Mouse (Mus musculus) erythroid progenitor cell, adult 5-6 weeks (primary cell): Measurements from ENCODE around the gene Cngb1. TPM values are rescaled to one million over a fixed set of nuclear protein-coding genes. Genes with fewer than 3 reads are reported as not detected.
"Not testable (repeated sequence)": the region's sequence is repeated elsewhere in the genome, so short reads cannot be mapped to it uniquely, and the experiment has no call there.

Experiments
- ATAC-seq: replicated peaks from 2 replicates; pipeline ENCODE4 v1.8.0; 2016; ENCODE audit warnings: moderate number of reproducible peaks, mild to moderate bottlenecking, moderate TSS enrichment, inconsistent platforms; ENCODE audit not compliant: poor library complexity, low FRiP score, severe bottlenecking
- total RNA-seq, 2 experiments: library from RNA; stranded (forward) in 1 of 2; stranded (reverse) in 1 of 2; fragments of 150-400 nt in 1 of 2; fragments of 186-747, 209-891 nt in 1 of 2; gene quantifications; 2 replicates each; pipeline versions ENCODE4 v1.2.3 to v1.2.4; 2015 to 2017; ENCODE audit warnings: low replicate concordance in 2 of 2

Gene Cngb1
- total RNA-seq, 2 experiments from 2014 or later: not detected

DNA sequence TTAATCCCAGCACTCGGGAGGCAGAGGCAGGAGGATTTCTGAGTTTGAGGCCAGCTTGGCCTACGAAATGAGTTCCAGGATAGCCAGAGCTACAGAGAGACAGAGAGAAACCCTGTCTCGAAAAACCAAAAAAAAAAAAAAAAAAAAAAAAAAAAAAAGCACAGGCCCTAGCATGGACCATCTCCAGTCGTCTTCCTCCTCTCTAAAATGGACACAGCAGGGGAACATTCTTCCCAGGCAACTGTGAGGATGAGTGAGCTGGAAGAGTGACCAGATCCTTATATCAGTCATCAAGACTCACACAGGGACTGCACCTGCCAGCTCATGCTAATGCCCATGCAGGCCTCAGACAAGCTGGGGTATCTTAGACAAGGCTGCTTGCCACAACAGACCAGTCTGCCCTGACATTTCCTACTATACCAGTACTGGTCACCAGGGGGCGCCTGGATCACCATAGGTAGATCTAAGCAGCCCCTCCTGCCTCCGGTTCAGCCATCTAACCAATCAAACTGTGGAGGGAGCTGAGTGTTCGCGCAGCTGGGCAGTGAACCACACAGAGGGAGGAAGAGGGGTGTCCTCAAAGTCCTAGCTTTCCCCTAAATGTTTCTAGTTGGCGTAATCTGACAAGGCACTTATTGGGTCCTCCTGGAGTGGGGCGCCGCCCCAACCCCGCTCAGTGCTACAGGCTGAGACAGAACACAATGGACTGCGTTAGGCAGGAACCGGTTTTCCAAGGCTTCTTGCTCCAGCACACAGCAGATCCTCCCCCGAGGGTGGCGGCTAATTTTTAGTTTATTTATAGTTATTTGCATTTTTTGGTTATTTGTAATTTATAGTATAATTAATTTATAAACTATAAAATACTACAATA, 51.6 kb downstream of the Cngb1 start:
- peak; percentile 77 for ATAC-seq

DNA sequence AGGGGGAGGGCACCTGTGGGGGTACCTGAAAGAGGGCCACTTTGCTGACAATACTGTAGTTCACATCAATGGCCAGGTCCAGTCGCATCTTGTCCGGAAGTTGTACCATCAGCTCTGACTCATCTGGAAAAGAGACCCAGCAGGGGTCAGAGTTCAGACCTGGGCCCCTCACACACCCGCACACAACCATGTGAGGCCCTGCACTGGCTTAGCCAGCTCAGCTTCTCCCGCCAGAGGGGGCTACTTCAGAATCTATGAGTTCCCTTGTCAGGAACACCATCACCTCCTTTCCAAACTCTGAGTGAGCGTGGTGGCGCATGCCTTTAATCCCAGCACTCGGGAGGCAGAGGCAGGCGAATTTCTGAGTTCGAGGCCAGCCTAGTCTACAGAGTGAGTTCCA, 54.3 kb downstream of the Cngb1 start:
- no peak for ATAC-seq

GRCm38 (mm10) chr8:95249847-95250246, 56.5 kb downstream of the Cngb1 start:
- no peak for ATAC-seq

- ATAC-seq: no peak
These were observed 59.1 kb downstream of the Cngb1 start for GRCm38 (mm10) chr8:95247277-95247676.

GRCm38 (mm10) chr8:95245180-95245579, 61.2 kb downstream of the Cngb1 start:
- no peak for ATAC-seq

DNA sequence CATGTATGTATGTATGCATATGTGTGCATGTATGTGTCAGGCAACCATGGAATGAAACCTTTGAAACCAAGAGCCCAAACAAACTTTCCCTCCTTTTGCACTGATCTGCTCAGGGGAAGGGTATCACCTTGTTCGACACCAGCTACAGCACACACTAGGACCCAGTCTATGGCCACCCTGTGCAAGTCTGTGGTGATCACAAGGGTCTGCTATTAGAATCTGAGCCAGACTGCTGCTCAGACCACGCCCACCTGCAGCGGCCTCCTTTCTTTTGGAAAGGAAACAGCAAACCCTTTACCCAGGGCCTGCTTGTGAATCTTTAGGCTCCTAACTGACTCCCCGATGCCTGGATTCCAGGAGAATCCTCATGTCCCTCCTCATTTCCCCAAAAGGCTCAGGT, 62.5 kb downstream of the Cngb1 start:
- no peak for ATAC-seq

- ATAC-seq: no peak
These were observed 63.4 kb downstream of the Cngb1 start for GRCm38 (mm10) chr8:95242826-95243571.

DNA sequence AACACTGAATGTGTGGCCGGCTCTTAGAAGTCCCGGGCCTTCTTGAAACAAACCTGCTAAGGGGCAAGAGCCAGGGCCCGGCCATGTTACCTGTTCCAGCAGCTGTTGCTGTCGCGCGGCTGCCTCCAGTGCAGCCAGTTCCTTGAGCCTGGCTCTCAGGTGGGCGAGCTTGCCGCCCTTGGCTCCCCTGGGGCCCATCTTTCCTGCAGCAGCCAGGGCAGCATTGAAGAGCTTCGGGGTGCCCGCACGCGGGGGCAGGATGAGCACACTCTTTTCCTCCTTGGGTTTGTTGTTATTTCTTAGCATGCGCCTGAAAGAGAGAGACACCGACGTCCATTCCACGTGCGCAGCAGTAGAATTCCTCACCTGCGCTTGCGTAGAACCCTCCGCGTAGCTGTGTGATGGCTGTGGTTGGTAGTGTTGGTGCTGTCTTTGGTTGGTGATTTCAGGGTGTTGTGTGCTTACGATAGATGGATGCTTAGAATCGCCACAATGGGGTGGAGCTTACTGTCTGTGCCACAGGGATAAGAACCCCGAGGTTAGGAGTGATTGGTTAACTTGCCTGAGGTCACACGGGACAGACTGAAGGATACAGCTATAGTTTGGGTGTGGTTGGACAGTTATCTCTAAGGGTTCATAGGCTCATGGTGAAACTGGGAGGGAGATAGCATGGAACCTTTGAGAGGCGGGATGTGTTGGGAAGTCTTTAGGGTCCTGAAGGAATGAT, 64.1 kb downstream of the Cngb1 start:
- no peak for ATAC-seq

GRCm38 (mm10) chr8:95235683-95236082, 70.7 kb downstream of the Cngb1 start:
- ATAC-seq: peak; percentile 70

DNA sequence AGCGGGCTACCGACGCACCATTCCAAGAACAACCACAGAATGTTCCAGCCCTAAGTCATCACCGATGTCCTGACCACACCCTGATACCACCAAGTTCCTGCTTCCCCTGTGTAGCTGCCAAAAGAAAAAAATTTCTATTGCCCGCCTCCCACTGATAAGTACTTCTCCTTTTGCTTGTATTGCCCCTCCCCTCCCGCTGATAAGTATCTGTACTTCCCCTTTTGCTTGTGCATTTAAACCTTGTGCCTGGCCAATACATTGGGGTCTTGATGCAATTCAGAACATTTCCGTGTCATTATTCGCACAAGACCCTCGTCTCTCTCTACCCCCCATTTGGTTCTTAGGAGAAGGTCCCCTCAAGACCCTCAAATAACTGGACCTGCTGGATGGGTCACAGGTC, 76.3 kb downstream of the Cngb1 start:
- ATAC-seq: not testable (repeated sequence)

GRCm38 (mm10) chr8:95227151-95227468, 79.3 kb downstream of the Cngb1 start:
- no peak for ATAC-seq

GRCm38 (mm10) chr8:95226251-95227150, 79.9 kb downstream of the Cngb1 start:
- ATAC-seq: no peak

DNA sequence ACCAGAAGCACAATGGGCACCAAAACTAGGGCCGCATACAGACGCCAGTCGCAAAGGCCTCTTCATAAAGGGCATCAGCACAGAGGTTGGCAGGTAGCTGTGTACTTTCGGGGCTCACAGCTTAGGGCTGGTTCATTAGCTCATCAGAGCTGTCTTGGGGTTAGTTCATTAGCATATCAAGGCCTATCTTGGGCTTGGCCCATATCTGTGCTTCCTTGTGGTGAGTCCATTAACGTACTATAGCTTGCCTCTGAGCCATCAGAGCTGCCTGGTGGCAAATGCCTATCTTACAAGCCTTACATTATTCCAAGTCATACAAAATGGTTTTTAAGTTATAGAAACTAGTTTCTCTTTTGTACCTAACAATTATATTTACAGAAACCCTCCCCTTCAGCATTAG, 82.4 kb downstream of the Cngb1 start:
- ATAC-seq: no peak

DNA sequence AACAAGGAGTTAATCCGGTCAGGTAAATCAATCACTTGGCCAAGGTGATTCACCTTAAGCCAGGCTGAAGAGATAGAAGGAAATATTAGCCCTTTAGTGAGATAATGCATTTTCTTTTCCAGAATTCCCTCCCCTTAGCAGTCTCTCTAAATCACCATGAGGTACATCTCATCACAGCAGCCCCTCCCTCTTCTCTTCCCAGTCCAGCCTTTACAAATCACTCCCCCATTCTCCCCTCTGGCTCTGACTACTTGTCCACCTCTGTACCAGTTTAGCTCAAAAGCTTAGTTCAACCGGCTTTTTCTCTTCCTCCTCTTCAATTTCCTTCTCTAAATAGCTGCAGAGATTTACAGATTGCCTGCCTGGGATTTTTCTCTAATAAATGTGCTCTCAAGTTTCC, 85.3 kb downstream of the Cngb1 start:
- ATAC-seq: no peak

GRCm38 (mm10) chr8:95220571-95220998, 85.8 kb downstream of the Cngb1 start:
- no peak for ATAC-seq

GRCm38 (mm10) chr8:95219623-95220022, 86.8 kb downstream of the Cngb1 start:
- ATAC-seq: no peak

DNA sequence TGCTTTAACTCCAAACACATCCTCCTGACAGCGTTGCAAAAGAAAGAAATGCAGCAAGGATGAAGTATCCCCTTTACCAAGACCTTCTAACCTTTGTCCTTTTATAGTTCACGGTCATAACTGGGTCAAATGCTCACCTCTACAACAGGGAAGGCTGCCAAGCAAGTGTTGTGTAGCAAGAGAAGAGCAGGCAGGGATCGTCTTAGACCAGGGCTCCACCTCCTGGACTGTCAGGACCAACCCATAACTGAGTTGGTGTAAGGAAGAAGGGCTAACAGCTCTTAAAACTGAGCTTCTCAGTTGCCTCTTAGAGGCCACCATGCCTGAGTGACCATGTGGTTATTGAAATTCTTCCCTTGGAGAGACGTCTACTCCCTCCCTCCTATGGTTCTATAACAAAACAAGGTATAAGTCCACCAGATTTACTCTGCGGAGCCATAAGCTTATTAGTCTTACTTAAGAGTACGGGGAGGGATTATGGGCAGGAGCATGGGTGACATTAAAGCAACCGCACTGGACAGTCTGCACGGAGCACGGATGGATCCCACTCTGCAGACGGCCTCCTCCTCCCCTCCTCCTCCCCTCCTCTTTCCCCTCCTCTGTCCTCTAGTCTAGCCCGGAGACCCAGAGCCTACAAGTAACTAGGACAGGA, 90.5 kb downstream of the Cngb1 start:
- no peak for ATAC-seq

DNA sequence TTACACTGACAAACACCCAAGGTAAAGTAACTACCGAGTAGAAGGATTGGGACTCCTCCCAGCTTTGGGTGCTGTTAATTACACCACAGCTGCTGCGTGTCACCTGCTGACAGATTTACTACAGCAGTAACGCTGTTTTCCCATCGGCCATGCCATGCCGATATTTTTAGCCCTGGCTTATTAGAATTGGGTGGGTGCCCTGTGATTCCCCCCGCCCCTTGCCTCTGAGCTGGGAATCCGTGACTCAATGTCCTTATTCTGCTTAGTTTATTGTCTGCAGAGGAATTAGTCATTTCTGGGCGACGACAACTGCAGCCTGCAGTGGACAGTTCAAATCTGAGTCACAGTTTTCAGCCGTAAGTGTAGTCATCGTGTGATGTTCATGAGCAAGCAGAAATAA, 96.5 kb downstream of the Cngb1 start:
- no peak for ATAC-seq

DNA sequence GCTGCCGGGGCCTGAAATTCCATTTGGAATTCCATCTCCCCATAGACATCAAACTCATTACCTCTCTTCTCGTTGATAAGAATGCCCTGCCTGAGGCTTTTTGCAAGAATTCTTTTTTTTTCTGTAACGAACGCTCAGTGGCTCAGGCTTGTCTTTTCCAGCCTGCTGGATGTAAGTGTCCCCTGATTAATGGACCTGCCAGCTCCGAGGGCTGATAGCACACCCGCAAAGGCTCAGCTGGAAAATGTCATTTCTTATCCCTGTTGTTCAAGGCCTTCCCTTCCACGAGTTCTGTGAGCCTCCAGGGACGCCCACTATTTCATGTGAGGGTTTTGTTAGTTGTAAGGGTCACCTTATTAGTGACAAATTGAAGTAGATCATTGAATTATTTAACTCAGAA, 100.4 kb downstream of the Cngb1 start:
- no peak for ATAC-seq
